Mouse (Mus musculus) cortical plate, adult 2 months (tissue): Measurements from ENCODE around the gene Slc7a14. TPM values are rescaled to one million over a fixed set of nuclear protein-coding genes. Genes with fewer than 3 reads are reported as not detected.
A peak's percentile ranks its signal among the peaks of the same experiment; 100 is the strongest.

Experiments used
- H3K27ac ChIP-seq: fragments of 200-500 bp; 2 replicates; pipeline ENCODE4 v1.5.1; 2012; ENCODE audit warnings: low read length, control low read depth, inconsistent platforms; ENCODE audit not compliant: insufficient read depth
- H3K4me1 ChIP-seq: fragments of 200-500 bp; 2 replicates; pipeline ENCODE4 v1.6.1; 2011; ENCODE audit warnings: low read length; ENCODE audit not compliant: control insufficient read depth, insufficient read depth
- H3K4me3 ChIP-seq: fragments of 200-500 bp; 2 replicates; pipeline ENCODE4 v1.5.1; 2011; ENCODE audit warnings: mild to moderate bottlenecking, low read length, control low read depth; ENCODE audit not compliant: insufficient read depth
- CTCF ChIP-seq: fragments of 200-500 bp; IDR thresholded peaks from 2 replicates; pipeline ENCODE4 v1.5.1; 2011; ENCODE audit warnings: mild to moderate bottlenecking, control low read depth, low read length; ENCODE audit not compliant: insufficient read depth; ENCODE audit errors: extremely low read depth
- POLR2A ChIP-seq: fragments of 200-500 bp; IDR thresholded peaks from 2 replicates; pipeline ENCODE4 v1.6.1; 2011; ENCODE audit warnings: mild to moderate bottlenecking, low read length, control low read depth; ENCODE audit not compliant: insufficient read depth; ENCODE audit errors: extremely low read depth
- polyA plus RNA-seq: library from polyadenylated mRNA; depleted of rRNA; stranded (reverse); fragments of >200 nt; gene quantifications from 2 replicates; pipeline ENCODE4 v1.2.3, GENCODE M21; 2012

Gene Slc7a14
- polyA plus RNA-seq, 1 experiment = 19.8 TPM

- Histone ChIP-seq H3K4me3 (no peak overlapping the region), H3K4me1 (peaks cover 3% of the 10 kb centered on the region; the same call in 1 of the 2 replicates), H3K27ac (peak overlapping the region; percentile 67; the same call in 1 of the 2 replicates)
- TF ChIP-seq CTCF = no peak
- TF ChIP-seq POLR2A = no peak
Measured at GRCm38 (mm10) chr3:31220040-31220439, 90.1 kb downstream of the Slc7a14 start.

- peak overlapping the region; percentile 79 for H3K27ac ChIP-seq
- TF ChIP-seq CTCF (no peak), POLR2A (no peak)
- no peak overlapping the region for H3K4me3 ChIP-seq
- peaks cover 3% of the 10 kb centered on the region; the same call in 1 of the 2 replicates for H3K4me1 ChIP-seq
Measured at GRCm38 (mm10) chr3:31219483-31219882, 90.7 kb downstream of the Slc7a14 start.

- Histone ChIP-seq H3K4me3 (no peak overlapping the region), H3K4me1 (peaks cover 8% of the 10 kb centered on the region), H3K27ac (no peak overlapping the region)
- TF ChIP-seq CTCF (no peak), POLR2A (no peak)
Measured at GRCm38 (mm10) chr3:31217523-31217922, 92.7 kb downstream of the Slc7a14 start.

- Histone ChIP-seq H3K27ac (peak overlapping the region; percentile 96), H3K4me1 (peaks cover 5% of the 10 kb centered on the region), H3K4me3 (no peak overlapping the region)
- TF ChIP-seq CTCF (no peak), POLR2A (0 out of 2 replicates have a peak, but pooled peaks have one; percentile 28)
Measured at GRCm38 (mm10) chr3:31213802-31214201, 96.4 kb downstream of the Slc7a14 start.

GRCm38 (mm10) chr3:31212205-31213038 lies 97.8 kb downstream of the Slc7a14 start:
- peaks cover 7% of the 10 kb centered on the region for H3K4me1 ChIP-seq
- peak overlapping the region; percentile 92; the same call in 1 of the 2 replicates for H3K27ac ChIP-seq
- H3K4me3 ChIP-seq = no peak overlapping the region
- TF ChIP-seq CTCF = no peak
- TF ChIP-seq POLR2A = no peak

- no peak overlapping the region for H3K4me3 ChIP-seq
- TF ChIP-seq CTCF (no peak), POLR2A (no peak)
- H3K27ac ChIP-seq = peak overlapping the region; percentile 67
- H3K4me1 ChIP-seq = peaks cover 5% of the 10 kb centered on the region
Measured at GRCm38 (mm10) chr3:31209001-31209400, 101.2 kb downstream of the Slc7a14 start.

- Histone ChIP-seq H3K4me1 (peaks cover 1% of the 10 kb centered on the region; the same call in 1 of the 2 replicates), H3K4me3 (no peak overlapping the region), H3K27ac (peak overlapping the region; percentile 63)
- TF ChIP-seq CTCF = no peak
- no peak for TF ChIP-seq POLR2A
Measured at GRCm38 (mm10) chr3:31208458-31208994, 101.7 kb downstream of the Slc7a14 start.

- TF ChIP-seq CTCF (no peak), POLR2A (no peak)
- no peak overlapping the region for H3K4me3 ChIP-seq
- peaks cover 1% of the 10 kb centered on the region; the same call in 1 of the 2 replicates for H3K4me1 ChIP-seq
- H3K27ac ChIP-seq = no peak overlapping the region
Measured at GRCm38 (mm10) chr3:31208046-31208445, 102.1 kb downstream of the Slc7a14 start.

GRCm38 (mm10) chr3:31205167-31205566 lies 105.0 kb downstream of the Slc7a14 start:
- H3K4me3 ChIP-seq = no peak overlapping the region
- H3K27ac ChIP-seq = no peak overlapping the region
- no peak for TF ChIP-seq POLR2A
- TF ChIP-seq CTCF = no peak
- H3K4me1 ChIP-seq = peaks cover 1% of the 10 kb centered on the region; the same call in 1 of the 2 replicates

- Histone ChIP-seq H3K4me3 (no peak overlapping the region), H3K4me1 (peaks cover 1% of the 10 kb centered on the region; the same call in 1 of the 2 replicates), H3K27ac (no peak overlapping the region)
- TF ChIP-seq CTCF = no peak
- TF ChIP-seq POLR2A = no peak
Measured at GRCm38 (mm10) chr3:31203947-31204346, 106.2 kb downstream of the Slc7a14 start.
